Mouse (Mus musculus): Measurements from ENCODE around the gene Trim56. TPM values are rescaled to one million over a fixed set of nuclear protein-coding genes. Genes with fewer than 3 reads are reported as not detected.

Gene Trim56
- polyA plus RNA-seq, 1 experiment from 2014 or later = 3.4 TPM

DNA sequence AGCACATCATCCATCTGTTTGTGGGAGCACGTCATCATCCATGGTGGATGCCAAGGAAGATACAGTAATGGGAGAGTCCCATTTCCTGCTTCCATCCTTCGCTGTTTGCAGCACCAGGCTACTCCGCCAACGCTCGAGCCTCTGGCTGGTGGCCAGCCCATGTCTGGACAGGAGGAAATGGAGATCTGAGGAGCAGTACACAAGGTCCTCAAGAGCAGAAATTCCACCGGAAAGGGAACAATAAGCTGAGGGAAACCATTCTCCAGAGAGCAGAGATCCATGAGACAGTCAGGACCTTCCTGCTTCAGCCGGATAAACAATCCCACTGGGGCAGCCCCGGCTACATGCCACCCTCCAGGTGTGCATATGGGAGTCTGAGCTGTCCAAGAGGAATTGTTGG lies 28.6 kb downstream of the Trim56 start:
- H3K36me3 ChIP-seq = no peaks in the 10 kb centered on the region
- WGBS = 82% methylated on average over 8 of the region's 8 CpGs

DNA sequence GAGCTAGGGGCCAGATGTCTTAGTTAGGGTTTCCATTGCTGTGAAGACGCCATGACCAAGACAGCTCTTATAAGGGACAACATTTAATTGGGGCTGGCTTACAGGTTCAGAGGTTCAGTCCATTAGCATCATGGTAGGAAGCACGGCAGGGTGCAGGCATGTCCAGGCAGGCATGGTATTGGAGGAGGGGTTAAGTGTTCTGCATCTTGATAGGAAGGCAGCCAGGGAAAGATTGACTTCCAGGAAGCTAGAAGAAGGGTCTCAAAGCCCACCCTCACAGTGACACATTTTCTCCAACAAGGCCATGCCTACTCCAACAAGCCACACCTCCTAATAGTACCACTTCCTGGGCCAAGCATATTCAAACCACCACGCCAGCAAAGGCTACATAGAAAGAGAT lies 30.3 kb downstream of the Trim56 start:
- Histone ChIP-seq H3K27me3 (no peaks in the 10 kb centered on the region), H3K4me3 (no peak overlapping the region), H3K36me3 (no peaks in the 10 kb centered on the region), H3K27ac (replicated peaks) (no peak overlapping the region), H3K9me3 (no peaks in the 10 kb centered on the region), H3K4me1 (replicated peaks) (no peaks in the 10 kb centered on the region), H3K9ac (no peak overlapping the region), H3K4me2 (no peak overlapping the region)
- WGBS = 84% methylated on average over 3 of the region's 3 CpGs
- no peak for ATAC-seq (ENCODE audit: low FRiP score, low read depth)

More for the DNA sequence above, 28.6 kb downstream of the Trim56 start:
- Histone ChIP-seq H3K4me1 (replicated peaks) (no peaks in the 10 kb centered on the region), H3K27me3 (no peaks in the 10 kb centered on the region), H3K9me3 (no peaks in the 10 kb centered on the region), H3K27ac (replicated peaks) (no peak overlapping the region), H3K9ac (no peak overlapping the region), H3K4me3 (no peak overlapping the region), H3K4me2 (no peak overlapping the region)
- ATAC-seq (ENCODE audit: low FRiP score, low read depth) = no peak

DNA sequence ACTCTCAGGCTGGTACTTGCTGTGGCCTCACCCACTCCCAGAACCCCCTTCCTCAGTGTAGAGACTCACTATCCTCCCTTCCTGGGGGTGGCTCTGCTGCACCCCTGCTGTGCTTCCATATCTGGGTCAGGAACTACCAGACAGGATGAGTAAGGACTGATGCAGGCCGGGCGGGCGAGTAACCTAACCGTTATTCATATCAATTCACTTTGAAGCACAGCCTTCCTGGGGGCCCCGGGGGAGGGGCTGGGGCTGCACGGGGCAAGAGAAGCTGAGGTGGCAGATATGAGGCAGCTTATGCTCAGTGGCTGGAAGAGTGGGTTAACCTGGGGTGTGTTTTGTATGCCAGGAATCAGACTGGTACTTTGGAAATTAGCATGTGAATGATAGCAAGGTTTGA lies 31.0 kb downstream of the Trim56 start:
- no peaks in the 10 kb centered on the region for H3K4me1 ChIP-seq (replicated peaks)
- no peak overlapping the region for H3K4me2 ChIP-seq
- ATAC-seq (ENCODE audit: low FRiP score, low read depth) = no peak
- H3K9ac ChIP-seq = no peak overlapping the region
- H3K27ac ChIP-seq (replicated peaks) = no peak overlapping the region
- no peak overlapping the region for H3K4me3 ChIP-seq
- no peaks in the 10 kb centered on the region for H3K9me3 ChIP-seq
- no peaks in the 10 kb centered on the region for H3K36me3 ChIP-seq
- H3K27me3 ChIP-seq = no peaks in the 10 kb centered on the region
- 82% methylated on average over 6 of the region's 6 CpGs for WGBS

DNA sequence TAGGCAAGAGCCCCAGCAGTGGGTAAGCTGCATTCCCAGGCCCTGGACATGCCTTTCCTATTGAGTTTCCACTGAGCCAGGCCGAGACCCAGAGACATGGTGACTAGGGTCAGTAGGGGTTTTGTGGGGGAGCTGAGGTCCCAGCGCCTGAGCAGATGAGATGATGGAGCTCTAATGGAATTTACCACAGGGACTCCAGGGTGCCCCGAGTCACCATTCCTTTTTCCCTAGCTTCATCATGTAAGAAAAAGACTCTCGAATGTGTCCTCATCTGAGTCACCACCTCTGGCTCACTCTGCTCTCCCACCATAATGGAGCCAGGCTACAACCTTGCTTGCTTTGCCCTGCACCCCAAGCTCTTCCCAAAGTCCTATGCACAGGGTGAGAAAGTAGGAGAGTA lies 33.0 kb downstream of the Trim56 start:
- WGBS = 91% methylated on average over 4 of the region's 4 CpGs
- ATAC-seq (ENCODE audit: low FRiP score, low read depth) = no peak
- H3K9me3 ChIP-seq = no peaks in the 10 kb centered on the region
- H3K27me3 ChIP-seq = no peaks in the 10 kb centered on the region
- H3K4me2 ChIP-seq = no peak overlapping the region
- no peaks in the 10 kb centered on the region for H3K4me1 ChIP-seq (replicated peaks)
- no peaks in the 10 kb centered on the region for H3K36me3 ChIP-seq
- no peak overlapping the region for H3K9ac ChIP-seq
- no peak overlapping the region for H3K4me3 ChIP-seq
- H3K27ac ChIP-seq (replicated peaks) = no peak overlapping the region

DNA sequence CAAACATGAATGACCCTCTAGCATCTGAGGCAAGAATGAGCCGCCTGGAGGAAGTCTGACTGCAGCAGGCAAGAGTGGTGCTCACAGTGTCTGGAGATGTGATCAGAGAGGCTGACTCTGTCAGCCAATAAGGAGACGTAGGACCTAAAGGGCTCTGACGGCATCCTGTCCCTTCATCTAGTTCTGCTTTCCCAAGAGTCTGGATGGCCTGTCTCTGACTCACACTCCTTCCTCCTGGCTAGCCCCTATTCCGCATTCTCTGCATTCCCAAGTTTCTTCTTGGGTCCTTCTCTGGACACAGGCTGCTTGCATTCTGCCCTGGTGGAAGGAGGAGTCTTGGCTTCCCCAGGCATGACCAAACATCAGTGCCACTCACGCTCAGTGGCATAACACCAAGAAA lies 36.2 kb downstream of the Trim56 start:
- H3K9me3 ChIP-seq = no peaks in the 10 kb centered on the region
- no peaks in the 10 kb centered on the region for H3K4me1 ChIP-seq (replicated peaks)
- no peak overlapping the region for H3K9ac ChIP-seq
- H3K27me3 ChIP-seq = no peaks in the 10 kb centered on the region
- no peak overlapping the region for H3K4me3 ChIP-seq
- no peak overlapping the region for H3K27ac ChIP-seq (replicated peaks)
- WGBS = 75% methylated on average over 5 of the region's 5 CpGs
- H3K36me3 ChIP-seq = no peaks in the 10 kb centered on the region
- no peak for ATAC-seq (ENCODE audit: low FRiP score, low read depth)
- no peak overlapping the region for H3K4me2 ChIP-seq

DNA sequence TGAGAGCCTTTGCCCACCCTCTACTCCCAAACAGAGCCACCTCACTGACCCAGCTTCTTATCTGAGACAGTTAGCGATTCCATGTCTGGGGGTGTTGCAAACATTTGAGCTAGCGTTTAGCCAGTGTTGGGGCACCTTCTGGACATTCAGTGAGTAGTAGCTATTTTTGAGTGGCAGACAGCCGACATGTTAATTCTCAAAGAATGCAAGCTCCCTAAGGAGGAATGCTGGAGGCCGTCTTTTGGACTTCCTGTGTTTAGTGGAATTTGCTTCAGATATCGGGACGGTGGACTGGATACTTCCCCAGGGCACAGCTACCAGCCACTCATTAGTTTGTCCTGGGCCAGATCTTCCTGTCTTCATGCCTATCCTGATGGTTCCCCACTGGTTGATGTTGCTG lies 37.4 kb downstream of the Trim56 start:
- H3K9me3 ChIP-seq = no peaks in the 10 kb centered on the region
- no peak overlapping the region for H3K4me2 ChIP-seq
- H3K4me1 ChIP-seq (replicated peaks) = peaks cover 7% of the 10 kb centered on the region; the same call in 1 of the 2 replicates
- no peaks in the 10 kb centered on the region for H3K27me3 ChIP-seq
- 75% methylated on average over 6 of the region's 6 CpGs for WGBS
- no peak overlapping the region for H3K27ac ChIP-seq (replicated peaks)
- no peak for ATAC-seq (ENCODE audit: low FRiP score, low read depth)
- H3K9ac ChIP-seq = no peak overlapping the region
- no peak overlapping the region for H3K4me3 ChIP-seq
- H3K36me3 ChIP-seq = no peaks in the 10 kb centered on the region

DNA sequence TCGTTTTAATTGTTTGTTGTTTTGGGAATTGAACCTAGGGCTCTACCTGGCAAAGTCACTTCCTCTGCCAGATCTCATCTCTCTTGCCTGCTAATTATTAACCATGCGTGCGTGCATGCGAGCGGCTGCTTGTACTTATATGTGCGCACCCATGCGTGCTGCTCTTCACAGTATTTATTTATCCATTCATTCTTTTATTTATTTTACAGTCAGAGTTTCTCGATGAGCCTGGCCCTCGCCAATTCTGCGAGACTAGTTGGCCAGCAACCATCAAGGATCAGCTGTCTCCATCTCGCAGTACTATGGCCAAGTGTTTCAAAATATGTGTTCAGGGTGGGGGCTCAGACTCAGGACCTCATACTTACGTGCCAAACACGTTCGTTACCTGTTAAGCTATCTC lies 38.0 kb downstream of the Trim56 start:
- Histone ChIP-seq H3K27ac (replicated peaks) (no peak overlapping the region), H3K9me3 (no peaks in the 10 kb centered on the region), H3K36me3 (no peaks in the 10 kb centered on the region), H3K4me3 (no peak overlapping the region), H3K27me3 (no peaks in the 10 kb centered on the region), H3K9ac (no peak overlapping the region), H3K4me2 (no peak overlapping the region), H3K4me1 (replicated peaks) (peaks cover 7% of the 10 kb centered on the region; the same call in 1 of the 2 replicates)
- ATAC-seq (ENCODE audit: low FRiP score, low read depth) = no peak
- 87% methylated on average over 14 of the region's 14 CpGs for WGBS

DNA sequence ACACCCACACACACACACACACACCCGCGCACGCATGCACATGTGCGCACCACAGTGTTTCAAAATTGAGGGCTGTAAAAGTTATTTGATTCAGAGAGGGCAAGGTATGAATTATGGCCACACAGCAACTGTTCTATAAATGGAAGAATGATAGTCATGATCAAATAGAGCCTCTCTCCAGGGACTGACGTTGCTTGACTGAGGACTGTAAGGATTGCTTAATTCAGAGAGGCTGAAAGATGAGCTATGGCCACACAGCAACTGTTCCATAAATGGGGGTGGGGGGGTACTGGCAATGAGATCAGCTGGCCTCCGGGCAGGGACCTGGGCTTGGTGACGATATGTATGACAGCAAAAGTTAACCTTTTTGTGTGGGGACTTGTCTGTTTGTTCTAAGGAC lies 38.8 kb downstream of the Trim56 start:
- 90% methylated on average over 7 of the region's 7 CpGs for WGBS
- no peak for ATAC-seq (ENCODE audit: low FRiP score, low read depth)
- Histone ChIP-seq H3K9ac (no peak overlapping the region), H3K4me1 (replicated peaks) (peaks cover 14% of the 10 kb centered on the region), H3K9me3 (no peaks in the 10 kb centered on the region), H3K27me3 (no peaks in the 10 kb centered on the region), H3K4me2 (no peak overlapping the region), H3K27ac (replicated peaks) (no peak overlapping the region), H3K36me3 (no peaks in the 10 kb centered on the region), H3K4me3 (no peak overlapping the region)

DNA sequence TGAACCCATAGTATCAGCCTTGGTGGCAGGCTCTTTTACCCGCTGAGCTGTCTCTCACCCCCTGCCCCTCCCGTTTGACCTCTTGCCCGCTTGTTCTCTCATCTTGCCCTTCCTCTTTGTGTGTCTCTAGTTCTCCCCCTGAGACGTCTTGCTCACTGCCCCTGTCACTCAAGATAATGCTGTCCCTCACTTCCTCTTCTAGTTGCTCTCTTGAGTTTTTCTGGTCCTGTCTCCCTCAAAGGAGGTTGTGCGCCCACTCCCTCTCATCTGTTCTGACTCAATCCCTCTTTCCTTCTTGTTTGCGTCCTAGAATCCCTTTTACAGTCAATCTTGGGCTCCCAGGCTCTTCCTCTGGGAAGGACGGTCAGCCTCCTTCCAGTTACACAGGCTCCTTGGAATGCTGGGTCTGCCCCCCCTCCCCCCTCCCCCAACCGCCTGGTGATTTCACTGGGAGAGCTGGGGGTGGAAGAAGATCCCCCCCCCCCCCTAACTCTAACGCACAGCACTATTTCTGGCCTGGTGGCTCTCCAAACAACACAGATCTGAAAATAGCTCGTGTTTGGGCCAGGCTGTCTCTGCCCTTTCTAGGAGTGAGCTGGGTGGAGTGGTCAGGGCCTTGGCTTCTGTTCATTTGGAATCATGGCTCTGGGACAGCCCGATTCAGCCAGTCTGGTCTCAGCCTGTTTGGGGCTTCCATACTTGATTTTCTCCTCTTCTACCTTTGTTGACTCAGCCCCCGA lies 39.6 kb downstream of the Trim56 start:
- Histone ChIP-seq H3K4me2 (no peak overlapping the region), H3K4me3 (no peak overlapping the region), H3K27me3 (no peaks in the 10 kb centered on the region), H3K9ac (no peak overlapping the region), H3K9me3 (no peaks in the 10 kb centered on the region), H3K27ac (replicated peaks) (no peak overlapping the region), H3K4me1 (replicated peaks) (peaks cover 20% of the 10 kb centered on the region), H3K36me3 (no peaks in the 10 kb centered on the region)
- 47% methylated on average over 12 of the region's 12 CpGs for WGBS
- ATAC-seq (ENCODE audit: low FRiP score, low read depth) = no peak

DNA sequence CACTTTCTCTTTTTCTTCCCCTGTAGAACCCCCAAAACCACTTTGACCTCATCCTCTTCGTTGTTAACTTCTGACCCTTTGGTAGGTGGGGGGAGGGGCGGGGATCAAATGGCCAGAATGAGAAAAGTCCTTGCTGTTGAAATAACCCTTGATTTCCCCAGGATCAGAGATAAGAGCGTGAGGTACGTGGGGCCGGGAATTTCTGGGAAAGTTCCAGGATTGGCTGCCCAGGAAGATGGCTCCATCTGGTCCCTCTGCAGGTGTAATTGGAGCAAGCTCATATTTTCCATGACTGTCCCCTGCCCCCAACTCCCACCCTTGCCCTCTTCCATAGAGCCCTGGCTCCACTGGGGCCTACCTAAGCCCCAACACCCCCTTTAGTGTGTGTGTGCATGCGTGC lies 40.3 kb downstream of the Trim56 start:
- whole genome bisulfite sequencing = 70% methylated on average over 6 of the region's 6 CpGs

DNA sequence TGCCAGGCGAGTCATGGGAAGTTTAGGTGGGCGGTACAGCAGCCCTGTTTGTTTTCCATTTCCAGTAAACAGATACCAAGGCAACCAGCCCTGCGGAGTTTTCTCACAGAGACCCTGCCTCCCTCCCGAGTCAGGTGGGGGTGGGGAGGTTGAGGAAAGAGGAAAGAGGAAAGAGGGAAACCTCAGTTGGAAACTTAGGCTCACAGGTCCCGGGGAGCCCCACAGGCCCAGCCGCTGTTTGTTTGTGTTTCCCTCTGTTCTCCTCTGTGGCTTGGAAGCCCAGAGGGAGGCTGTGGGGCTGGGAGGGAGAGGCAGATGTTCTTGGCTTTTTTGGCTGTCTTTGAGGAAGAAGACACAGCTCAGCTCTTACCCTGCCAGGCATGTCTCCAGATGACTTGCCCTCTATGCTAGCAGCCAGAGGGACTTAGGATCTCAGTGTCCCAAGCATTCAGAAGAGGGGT lies 41.8 kb downstream of the Trim56 start:
- H3K36me3 ChIP-seq = no peaks in the 10 kb centered on the region
- 23% methylated on average over 6 of the region's 6 CpGs for WGBS
- no peak overlapping the region for H3K4me2 ChIP-seq
- no peak overlapping the region for H3K27ac ChIP-seq (replicated peaks)
- H3K27me3 ChIP-seq = no peaks in the 10 kb centered on the region
- peaks cover 20% of the 10 kb centered on the region for H3K4me1 ChIP-seq (replicated peaks)
- no peak overlapping the region for H3K9ac ChIP-seq
- H3K4me3 ChIP-seq = no peak overlapping the region
- no peaks in the 10 kb centered on the region for H3K9me3 ChIP-seq
- ATAC-seq (ENCODE audit: low FRiP score, low read depth) = no peak

More for the DNA sequence above, 40.3 kb downstream of the Trim56 start:
- Histone ChIP-seq H3K36me3 (no peaks in the 10 kb centered on the region), H3K4me1 (replicated peaks) (peaks cover 20% of the 10 kb centered on the region), H3K9me3 (no peaks in the 10 kb centered on the region), H3K9ac (no peak overlapping the region), H3K27me3 (no peaks in the 10 kb centered on the region), H3K4me3 (no peak overlapping the region), H3K4me2 (no peak overlapping the region), H3K27ac (replicated peaks) (no peak overlapping the region)
- no peak for ATAC-seq (ENCODE audit: low FRiP score, low read depth)

DNA sequence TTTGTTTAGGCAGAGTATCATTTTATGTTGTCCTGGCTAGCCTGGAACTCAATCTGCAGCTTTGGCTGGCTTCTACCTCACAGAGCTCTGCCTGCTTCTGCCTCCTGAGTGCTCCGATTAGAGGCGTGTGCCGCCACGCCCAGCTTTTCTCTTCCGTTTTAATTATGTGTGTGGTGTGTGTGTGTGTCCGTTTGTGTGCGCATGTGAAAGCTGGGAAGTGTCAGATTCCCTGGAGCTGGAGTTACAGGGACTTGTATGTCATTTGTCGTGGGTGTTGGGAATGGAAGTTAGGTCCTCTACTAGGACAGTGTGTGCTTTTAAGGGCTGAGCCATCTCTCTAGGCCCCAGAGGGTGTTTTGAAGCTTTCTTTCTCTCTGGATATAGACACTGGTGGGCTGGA lies 42.9 kb downstream of the Trim56 start:
- Histone ChIP-seq H3K9me3 (no peaks in the 10 kb centered on the region), H3K4me2 (no peak overlapping the region), H3K36me3 (no peaks in the 10 kb centered on the region), H3K4me1 (replicated peaks) (peaks cover 20% of the 10 kb centered on the region), H3K27me3 (no peaks in the 10 kb centered on the region), H3K27ac (replicated peaks) (no peak overlapping the region), H3K4me3 (no peak overlapping the region), H3K9ac (no peak overlapping the region)
- ATAC-seq (ENCODE audit: low FRiP score, low read depth) = no peak
- WGBS = 96% methylated on average over 8 of the region's 8 CpGs

Data from hindbrain, embryonic 15.5 days (tissue).